Comparison of ENCODE assay signal across 26 mouse cellular contexts in genomic region chr8:88393298-88393697, GRCm38 (mm10).
"Had no signal": no experiment of that assay in that cellular context is flagged by ENCODE, and none has a peak within 500 bp of the region (broad histone marks: within the 10 kb centered on the region; RNA-seq: fewer than 3 reads in every experiment).

No protein-coding gene starts in this region.

- H3K9ac ChIP-seq: heart, embryonic 13.5 days; heart, embryonic 15.5 days; hindbrain, embryonic 12.5 days; hindbrain, embryonic 14.5 days; limb, embryonic 13.5 days; limb, embryonic 15.5 days had no signal

- H3K4me1 ChIP-seq: heart, embryonic 13.5 days; heart, embryonic 15.5 days; hindbrain, embryonic 12.5 days; limb, embryonic 13.5 days; limb, embryonic 15.5 days had no signal

- DNase-seq: gastrocnemius, adult 2 months; gastrocnemius, postnatal 10 days; gastrocnemius, postnatal 25 days; heart, adult 11 months; heart, adult 2 months; heart, postnatal 14 days; heart, postnatal 36 days; kidney, adult 18-20 months; kidney, adult 8-10 months; kidney, postnatal 10 days; kidney, postnatal 25 days; kidney, postnatal 4 days; layer of hippocampus, adult 9-11 months; layer of hippocampus, postnatal 36 days; left cerebral cortex, postnatal 4 days had no signal

- H3K4me3 ChIP-seq: gastrocnemius, adult 2 months; heart, adult 2 months; heart, embryonic 13.5 days; heart, embryonic 15.5 days; hindbrain, embryonic 12.5 days; layer of hippocampus, adult 2 months; limb, embryonic 13.5 days; limb, embryonic 15.5 days had no signal

- ATAC-seq: hindbrain, embryonic 16.5 days; inflammation-experienced regulatory T-cells, adult 6 months; intestine, postnatal 0 days had no signal

- H3K9me3 ChIP-seq: heart, embryonic 13.5 days; heart, embryonic 15.5 days; hindbrain, embryonic 12.5 days; limb, embryonic 15.5 days had no signal

- H3K27ac ChIP-seq: gastrocnemius, adult 2 months; heart, adult 2 months; heart, embryonic 13.5 days; heart, embryonic 15.5 days; hindbrain, embryonic 12.5 days; hindbrain, embryonic 14.5 days; layer of hippocampus, adult 2 months; limb, embryonic 13.5 days; limb, embryonic 15.5 days had no signal

- H3K27me3 ChIP-seq: heart, embryonic 13.5 days; heart, embryonic 15.5 days; hindbrain, embryonic 12.5 days; limb, embryonic 13.5 days; limb, embryonic 15.5 days had no signal

- H3K4me2 ChIP-seq: heart, embryonic 11.5 days; heart, embryonic 13.5 days; heart, embryonic 15.5 days; hindbrain, embryonic 12.5 days; hindbrain, embryonic 14.5 days; limb, embryonic 13.5 days; limb, embryonic 15.5 days had no signal

- H3K36me3 ChIP-seq: heart, embryonic 13.5 days; heart, embryonic 15.5 days; hindbrain, embryonic 12.5 days; limb, embryonic 13.5 days; limb, embryonic 15.5 days had no signal
